Mouse (Mus musculus) bone marrow, adult 2 months (tissue): ENCODE measurements at regions not wholly inside any gene's neighbourhood (a gene's known extent, or its start where the extent isn't known, plus 50 kb on each side); places are given as distances from the start of the nearest gene placed in this dataset.

Experiments used
- H3K27ac ChIP-seq: fragments of 200-500 bp; 2 replicates; pipeline ENCODE4 v1.5.1; 2012; ENCODE audit warnings: low read depth, mild to moderate bottlenecking, control low read depth, inconsistent platforms, low read length; ENCODE audit not compliant: control insufficient read depth, poor library complexity, insufficient read depth
- H3K4me1 ChIP-seq: fragments of 200-500 bp; 2 replicates; pipeline ENCODE4 v1.6.1; 2011; ENCODE audit warnings: low read length; ENCODE audit not compliant: control insufficient read depth, insufficient read depth
- H3K4me3 ChIP-seq: fragments of 200-500 bp; replicated peaks from 2 replicates; pipeline ENCODE3; 2011; ENCODE audit warnings: mild to moderate bottlenecking, low read depth, low read length, control low read depth; ENCODE audit not compliant: control insufficient read depth
- CTCF ChIP-seq: fragments of 200-500 bp; IDR thresholded peaks from 2 replicates; pipeline ENCODE4 v1.5.1; 2011; ENCODE audit warnings: low read length, control low read depth; ENCODE audit not compliant: control insufficient read depth, insufficient read depth
- POLR2A ChIP-seq: fragments of 200-500 bp; IDR thresholded peaks from 2 replicates; pipeline ENCODE4 v1.6.1; 2011; ENCODE audit warnings: low read depth, mild to moderate bottlenecking, control low read depth, low read length, borderline replicate concordance; ENCODE audit not compliant: control insufficient read depth
- WGBS: fragments of 180-500 bp; shearing (Covaris S2); methylation state at CpG from one replicate; pipeline ENCODE4 v1.1.7; 2018; 5-methylcytosine and 5-hydroxymethylcytosine counted together

GRCm38 (mm10) chr2:166279676-166280075, 124.2 kb upstream of the Sulf2 start:
- Histone ChIP-seq H3K4me1 (peaks cover 2% of the 10 kb centered on the region; the same call in 1 of the 2 replicates), H3K27ac (no peak overlapping the region), H3K4me3 (no peak overlapping the region)
- TF ChIP-seq CTCF (no peak), POLR2A (no peak)
- WGBS, result 85% methylated on average over 15 of the region's 15 CpGs

GRCm38 (mm10) chr2:166275398-166275797, 119.9 kb upstream of the Sulf2 start:
- Histone ChIP-seq H3K4me3 (no peak overlapping the region), H3K27ac (no peak overlapping the region; the same call in 1 of the 2 replicates), H3K4me1 (peaks cover 2% of the 10 kb centered on the region; the same call in 1 of the 2 replicates)
- 34% methylated on average over 8 of the region's 8 CpGs for WGBS
- TF ChIP-seq POLR2A, result no peak
- no peak for TF ChIP-seq CTCF

- WGBS, result 97% methylated on average over 2 of the region's 2 CpGs
- peaks cover 2% of the 10 kb centered on the region; the same call in 1 of the 2 replicates for H3K4me1 ChIP-seq
- H3K27ac ChIP-seq, result no peak overlapping the region
- H3K4me3 ChIP-seq, result no peak overlapping the region
- no peak for TF ChIP-seq POLR2A
- TF ChIP-seq CTCF, result no peak
These were observed 118.5 kb upstream of the Sulf2 start for GRCm38 (mm10) chr2:166274016-166274346.

GRCm38 (mm10) chr2:166273312-166274015, 118.0 kb upstream of the Sulf2 start:
- H3K4me1 ChIP-seq, result peaks cover 2% of the 10 kb centered on the region; the same call in 1 of the 2 replicates
- 88% methylated on average over 23 of the region's 23 CpGs for WGBS
- no peak overlapping the region for H3K4me3 ChIP-seq
- no peak overlapping the region for H3K27ac ChIP-seq
- no peak for TF ChIP-seq POLR2A
- no peak for TF ChIP-seq CTCF

- Histone ChIP-seq H3K27ac (no peak overlapping the region), H3K4me3 (no peak overlapping the region), H3K4me1 (peaks cover 2% of the 10 kb centered on the region; the same call in 1 of the 2 replicates)
- WGBS, result 80% methylated on average over 1 of the region's 1 CpGs
- TF ChIP-seq POLR2A, result no peak
- TF ChIP-seq CTCF, result no peak
These were observed 117.4 kb upstream of the Sulf2 start for GRCm38 (mm10) chr2:166272841-166273240.

- TF ChIP-seq POLR2A (no peak), CTCF (no peak)
- no peak overlapping the region for H3K27ac ChIP-seq
These were observed 116.7 kb upstream of the Sulf2 start for GRCm38 (mm10) chr2:166272190-166272543.

GRCm38 (mm10) chr2:166271373-166272189, 116.1 kb upstream of the Sulf2 start:
- 70% methylated on average over 11 of the region's 11 CpGs for WGBS
- Histone ChIP-seq H3K4me1 (peaks cover 2% of the 10 kb centered on the region; the same call in 1 of the 2 replicates), H3K4me3 (no peak overlapping the region), H3K27ac (no peak overlapping the region)
- TF ChIP-seq CTCF (no peak), POLR2A (no peak)

More at GRCm38 (mm10) chr2:166272190-166272543, 116.7 kb upstream of the Sulf2 start:
- no peak overlapping the region for H3K4me3 ChIP-seq
- WGBS, result 78% methylated on average over 7 of the region's 7 CpGs
- peaks cover 2% of the 10 kb centered on the region; the same call in 1 of the 2 replicates for H3K4me1 ChIP-seq

GRCm38 (mm10) chr2:166270007-166270406, 114.5 kb upstream of the Sulf2 start:
- H3K4me3 ChIP-seq, result no peak overlapping the region
- no peak overlapping the region for H3K27ac ChIP-seq
- WGBS, result 73% methylated on average over 6 of the region's 6 CpGs
- peaks cover under 1% of the 10 kb centered on the region; the same call in 1 of the 2 replicates for H3K4me1 ChIP-seq
- TF ChIP-seq CTCF (no peak), POLR2A (no peak)
